Mouse (Mus musculus): Measurements from ENCODE around the gene Tmem132d. TPM values are rescaled to one million over a fixed set of nuclear protein-coding genes. Genes with fewer than 3 reads are reported as not detected.

Tmem132d gene
- polyA plus RNA-seq, 1 experiment from 2014 or later: 0.70 TPM

- H3K36me3 ChIP-seq: no peaks in the 10 kb centered on the region
- H3K27me3 ChIP-seq: no peaks in the 10 kb centered on the region
- no peak overlapping the region for H3K27ac ChIP-seq (replicated peaks)
- H3K4me1 ChIP-seq: no peaks in the 10 kb centered on the region; the same call in 1 of the 2 replicates
- ATAC-seq (ENCODE audit: low FRiP score, low read depth): no peak
- no peak overlapping the region for H3K4me3 ChIP-seq
- no peak overlapping the region for H3K9ac ChIP-seq (replicated peaks)
- no peaks in the 10 kb centered on the region for H3K9me3 ChIP-seq
- WGBS: 89% methylated on average over 8 of the region's 8 CpGs
- H3K4me2 ChIP-seq (replicated peaks): no peak overlapping the region
Measured at GRCm38 (mm10) chr5:128330351-128330750, 102.5 kb downstream of the Tmem132d start.

- H3K9ac ChIP-seq (replicated peaks): no peak overlapping the region
- WGBS: 77% methylated on average over 2 of the region's 2 CpGs
- no peak for ATAC-seq (ENCODE audit: low FRiP score, low read depth)
- H3K27me3 ChIP-seq: no peaks in the 10 kb centered on the region
- H3K36me3 ChIP-seq: no peaks in the 10 kb centered on the region
- H3K4me3 ChIP-seq: no peak overlapping the region
- no peaks in the 10 kb centered on the region for H3K4me1 ChIP-seq
- no peaks in the 10 kb centered on the region for H3K9me3 ChIP-seq
- H3K27ac ChIP-seq (replicated peaks): no peak overlapping the region
- H3K4me2 ChIP-seq (replicated peaks): no peak overlapping the region
Measured at GRCm38 (mm10) chr5:128302387-128302786, 130.5 kb downstream of the Tmem132d start.

GRCm38 (mm10) chr5:128291191-128291590, 141.7 kb downstream of the Tmem132d start:
- Histone ChIP-seq H3K9ac (replicated peaks) (no peak overlapping the region), H3K9me3 (no peaks in the 10 kb centered on the region), H3K4me3 (no peak overlapping the region), H3K4me1 (no peaks in the 10 kb centered on the region), H3K27me3 (0 out of 2 replicates have a peak, but pooled peaks cover 3% of the 10 kb centered on the region), H3K4me2 (replicated peaks) (no peak overlapping the region), H3K36me3 (no peaks in the 10 kb centered on the region), H3K27ac (replicated peaks) (no peak overlapping the region)
- ATAC-seq (ENCODE audit: low FRiP score, low read depth): no peak
- WGBS: 15% methylated on average over 2 of the region's 2 CpGs

- Histone ChIP-seq H3K9ac (replicated peaks) (no peak overlapping the region), H3K4me1 (peaks cover 3% of the 10 kb centered on the region; the same call in 1 of the 2 replicates), H3K36me3 (no peaks in the 10 kb centered on the region), H3K27me3 (peaks cover 45% of the 10 kb centered on the region), H3K4me3 (no peak overlapping the region), H3K27ac (replicated peaks) (no peak overlapping the region), H3K9me3 (no peaks in the 10 kb centered on the region), H3K4me2 (replicated peaks) (no peak overlapping the region)
- ATAC-seq (ENCODE audit: low FRiP score, low read depth): no peak
- WGBS: 10% methylated on average over 6 of the region's 6 CpGs
Measured at GRCm38 (mm10) chr5:128273255-128273654, 159.6 kb downstream of the Tmem132d start.

- Histone ChIP-seq H3K9me3 (no peaks in the 10 kb centered on the region), H3K9ac (replicated peaks) (no peak overlapping the region), H3K36me3 (no peaks in the 10 kb centered on the region), H3K4me2 (replicated peaks) (no peak overlapping the region), H3K4me1 (no peaks in the 10 kb centered on the region), H3K27me3 (peaks cover 8% of the 10 kb centered on the region; the same call in 1 of the 2 replicates), H3K4me3 (no peak overlapping the region), H3K27ac (replicated peaks) (no peak overlapping the region)
- ATAC-seq (ENCODE audit: low FRiP score, low read depth): no peak
- WGBS: 96% methylated on average over 6 of the region's 6 CpGs
Measured at GRCm38 (mm10) chr5:128267366-128267765, 165.5 kb downstream of the Tmem132d start.

- Histone ChIP-seq H3K4me3 (no peak overlapping the region), H3K9me3 (no peaks in the 10 kb centered on the region), H3K4me1 (0 out of 2 replicates have a peak, but pooled peaks cover 3% of the 10 kb centered on the region), H3K4me2 (replicated peaks) (no peak overlapping the region), H3K36me3 (no peaks in the 10 kb centered on the region), H3K9ac (replicated peaks) (no peak overlapping the region), H3K27ac (replicated peaks) (no peak overlapping the region), H3K27me3 (no peaks in the 10 kb centered on the region)
- 77% methylated on average over 4 of the region's 4 CpGs for WGBS
- no peak for ATAC-seq (ENCODE audit: low FRiP score, low read depth)
Measured at GRCm38 (mm10) chr5:128244219-128244618, 188.7 kb downstream of the Tmem132d start.

- Histone ChIP-seq H3K27ac (replicated peaks) (no peak overlapping the region), H3K9me3 (no peaks in the 10 kb centered on the region), H3K4me2 (replicated peaks) (no peak overlapping the region), H3K9ac (replicated peaks) (no peak overlapping the region), H3K4me3 (no peak overlapping the region), H3K4me1 (no peaks in the 10 kb centered on the region), H3K36me3 (no peaks in the 10 kb centered on the region), H3K27me3 (no peaks in the 10 kb centered on the region)
- no peak for ATAC-seq (ENCODE audit: low FRiP score, low read depth)
- WGBS: 57% methylated on average over 9 of the region's 9 CpGs
Measured at GRCm38 (mm10) chr5:128236638-128237335, 196.1 kb downstream of the Tmem132d start.

- WGBS: 90% methylated on average over 1 of the region's 1 CpGs
- no peak overlapping the region for H3K27ac ChIP-seq (replicated peaks)
- no peak overlapping the region for H3K9ac ChIP-seq (replicated peaks)
- H3K4me2 ChIP-seq (replicated peaks): no peak overlapping the region
- H3K9me3 ChIP-seq: no peaks in the 10 kb centered on the region
- no peak for ATAC-seq (ENCODE audit: low FRiP score, low read depth)
- no peaks in the 10 kb centered on the region for H3K27me3 ChIP-seq
- H3K4me1 ChIP-seq: no peaks in the 10 kb centered on the region
- H3K4me3 ChIP-seq: no peak overlapping the region
- H3K36me3 ChIP-seq: no peaks in the 10 kb centered on the region
Measured at GRCm38 (mm10) chr5:128235611-128236010, 197.3 kb downstream of the Tmem132d start.

GRCm38 (mm10) chr5:128233101-128233500, 199.8 kb downstream of the Tmem132d start:
- Histone ChIP-seq H3K4me2 (replicated peaks) (no peak overlapping the region), H3K9me3 (no peaks in the 10 kb centered on the region), H3K27ac (replicated peaks) (no peak overlapping the region), H3K27me3 (no peaks in the 10 kb centered on the region), H3K4me3 (no peak overlapping the region), H3K36me3 (no peaks in the 10 kb centered on the region), H3K4me1 (no peaks in the 10 kb centered on the region), H3K9ac (replicated peaks) (no peak overlapping the region)
- no peak for ATAC-seq (ENCODE audit: low FRiP score, low read depth)

- no peak for ATAC-seq (ENCODE audit: low FRiP score, low read depth)
- no peak overlapping the region for H3K27ac ChIP-seq (replicated peaks)
Measured at GRCm38 (mm10) chr5:128218281-128218680, 214.6 kb downstream of the Tmem132d start.

GRCm38 (mm10) chr5:128211125-128211524, 221.8 kb downstream of the Tmem132d start:
- Histone ChIP-seq H3K27ac (replicated peaks) (no peak overlapping the region), H3K4me2 (replicated peaks) (no peak overlapping the region), H3K9me3 (no peaks in the 10 kb centered on the region), H3K4me3 (no peak overlapping the region), H3K27me3 (0 out of 2 replicates have a peak, but pooled peaks cover 8% of the 10 kb centered on the region), H3K9ac (replicated peaks) (no peak overlapping the region), H3K4me1 (no peaks in the 10 kb centered on the region; the same call in 1 of the 2 replicates), H3K36me3 (no peaks in the 10 kb centered on the region)
- ATAC-seq (ENCODE audit: low FRiP score, low read depth): no peak
- 90% methylated on average over 5 of the region's 5 CpGs for WGBS

More at GRCm38 (mm10) chr5:128218281-128218680, 214.6 kb downstream of the Tmem132d start:
- Histone ChIP-seq H3K4me2 (replicated peaks) (no peak overlapping the region), H3K9me3 (no peaks in the 10 kb centered on the region), H3K4me1 (no peaks in the 10 kb centered on the region), H3K36me3 (no peaks in the 10 kb centered on the region), H3K9ac (replicated peaks) (no peak overlapping the region), H3K4me3 (no peak overlapping the region), H3K27me3 (0 out of 2 replicates have a peak, but pooled peaks cover 8% of the 10 kb centered on the region)

GRCm38 (mm10) chr5:128205716-128206115, 227.2 kb downstream of the Tmem132d start:
- no peak overlapping the region for H3K4me3 ChIP-seq
- no peak overlapping the region for H3K27ac ChIP-seq (replicated peaks)
- peaks cover 6% of the 10 kb centered on the region; the same call in 1 of the 2 replicates for H3K27me3 ChIP-seq
- no peak overlapping the region for H3K9ac ChIP-seq (replicated peaks)
- WGBS: 34% methylated on average over 2 of the region's 2 CpGs
- H3K9me3 ChIP-seq: no peaks in the 10 kb centered on the region
- ATAC-seq (ENCODE audit: low FRiP score, low read depth): no peak
- H3K4me1 ChIP-seq: peaks cover 21% of the 10 kb centered on the region
- no peaks in the 10 kb centered on the region for H3K36me3 ChIP-seq
- no peak overlapping the region for H3K4me2 ChIP-seq (replicated peaks)
